Mouse (Mus musculus) intestine, embryonic 16.5 days (tissue): ENCODE data around the gene Sult2b1. TPM values are rescaled to one million over a fixed set of nuclear protein-coding genes. Genes with fewer than 3 reads are reported as not detected.

Experiments
- ATAC-seq: fragments of 200-750 bp; cut with Nextera tagmentation; 2 replicates; pipeline ENCODE4 v1.8.0; 2017; ENCODE audit warnings: moderate TSS enrichment, moderate library complexity
- H3K27ac ChIP-seq: fragments of 300-500 bp; sonication (generic); 2 replicates; pipeline ENCODE4 v1.5.1; 2014; ENCODE audit warnings: mild to moderate bottlenecking, low read length
- H3K27me3 ChIP-seq: fragments of 300-500 bp; sonication (generic); replicated peaks from 2 replicates; pipeline ENCODE4 v1.6.1; 2014; ENCODE audit warnings: low read length, control low read depth, mixed read lengths; ENCODE audit not compliant: control insufficient read depth, insufficient read depth
- H3K36me3 ChIP-seq: fragments of 300-500 bp; sonication (generic); 2 replicates; pipeline ENCODE4 v1.6.1; 2014; ENCODE audit warnings: low read length, control low read depth; ENCODE audit not compliant: control insufficient read depth, insufficient read depth
- H3K4me1 ChIP-seq: fragments of 300-500 bp; sonication (generic); 2 replicates; pipeline ENCODE4 v1.6.1; 2014; ENCODE audit warnings: low read length, control low read depth, mixed read lengths; ENCODE audit not compliant: control insufficient read depth, insufficient read depth
- H3K4me2 ChIP-seq: fragments of 300-500 bp; sonication (generic); 2 replicates; pipeline ENCODE4 v1.6.1; 2014; ENCODE audit warnings: low read depth, low read length, control low read depth
- H3K4me3 ChIP-seq: fragments of 300-500 bp; sonication (generic); 2 replicates; pipeline ENCODE4 v1.5.1; 2014; ENCODE audit warnings: mild to moderate bottlenecking, low read length
- H3K9ac ChIP-seq: fragments of 300-500 bp; sonication (generic); 2 replicates; pipeline ENCODE4 v1.6.1; 2014; ENCODE audit warnings: low read depth, low read length
- H3K9me3 ChIP-seq: fragments of 300-500 bp; sonication (generic); 2 replicates; pipeline ENCODE4 v1.6.1; 2016; ENCODE audit warnings: low read length, control low read depth; ENCODE audit not compliant: control insufficient read depth
- WGBS: fragments of 180-500 bp; shearing (Covaris S2); extraction: QIAGEN DNeasy Blood & Tissue Kit; methylation state at CpG from one replicate; pipeline ENCODE4 v1.1.7; 2014; 5-methylcytosine and 5-hydroxymethylcytosine counted together
- polyA plus RNA-seq: library from polyadenylated mRNA; unstranded; fragments of >200 nt; fragmentation: Nextera tagmentation; extraction: Ambion mirVana; gene quantifications from 2 replicates; pipeline ENCODE4 v1.2.1, GENCODE M21; 2015

The Sult2b1 gene
- polyA plus RNA-seq, 1 experiment from 2014 or later, result 3.9 TPM

GRCm38 (mm10) chr7:45765995-45766394 is 18.5 kb downstream of the Sult2b1 start:
- Histone ChIP-seq H3K9ac (no peak overlapping the region), H3K4me2 (no peak overlapping the region), H3K9me3 (no peaks in the 10 kb centered on the region), H3K4me1 (peaks cover 3% of the 10 kb centered on the region; the same call in 1 of the 2 replicates), H3K27me3 (no peaks in the 10 kb centered on the region), H3K36me3 (no peaks in the 10 kb centered on the region), H3K4me3 (no peak overlapping the region), H3K27ac (no peak overlapping the region)
- no peak for ATAC-seq
- WGBS, result 49% methylated on average over 8 of the region's 8 CpGs

- peaks cover 11% of the 10 kb centered on the region for H3K4me1 ChIP-seq
- ATAC-seq, result no peak
- no peaks in the 10 kb centered on the region for H3K36me3 ChIP-seq
- no peak overlapping the region for H3K27ac ChIP-seq
- peaks cover 19% of the 10 kb centered on the region for H3K27me3 ChIP-seq
- WGBS, result 67% methylated on average over 5 of the region's 5 CpGs
- H3K4me2 ChIP-seq, result no peak overlapping the region
- no peaks in the 10 kb centered on the region for H3K9me3 ChIP-seq
- no peak overlapping the region for H3K9ac ChIP-seq
- H3K4me3 ChIP-seq, result no peak overlapping the region
Measured at GRCm38 (mm10) chr7:45760151-45760550, 24.3 kb downstream of the Sult2b1 start.

GRCm38 (mm10) chr7:45759400-45759799 is 25.1 kb downstream of the Sult2b1 start:
- H3K4me1 ChIP-seq, result peaks cover 11% of the 10 kb centered on the region
- ATAC-seq, result peak; percentile 91
- peak overlapping the region; percentile 58 for H3K4me2 ChIP-seq
- H3K27me3 ChIP-seq, result peaks cover 19% of the 10 kb centered on the region
- H3K9ac ChIP-seq, result peak overlapping the region; percentile 54
- H3K4me3 ChIP-seq, result peak overlapping the region; percentile 30
- H3K27ac ChIP-seq, result no peak overlapping the region
- 4% methylated on average over 27 of the region's 27 CpGs for WGBS
- no peaks in the 10 kb centered on the region for H3K36me3 ChIP-seq
- no peaks in the 10 kb centered on the region for H3K9me3 ChIP-seq

- 54% methylated on average over 6 of the region's 6 CpGs for whole genome bisulfite sequencing
- H3K9me3 ChIP-seq, result no peaks in the 10 kb centered on the region
- H3K36me3 ChIP-seq, result no peaks in the 10 kb centered on the region
- no peak overlapping the region for H3K27ac ChIP-seq
- peaks cover 19% of the 10 kb centered on the region for H3K27me3 ChIP-seq
- H3K4me2 ChIP-seq, result no peak overlapping the region
- no peak overlapping the region for H3K9ac ChIP-seq
- H3K4me1 ChIP-seq, result peaks cover 11% of the 10 kb centered on the region
- no peak overlapping the region for H3K4me3 ChIP-seq
- ATAC-seq, result no peak
Measured at GRCm38 (mm10) chr7:45755703-45756102, 28.8 kb downstream of the Sult2b1 start.

GRCm38 (mm10) chr7:45750162-45750561 is 34.3 kb downstream of the Sult2b1 start:
- ATAC-seq, result peak; percentile 23; the same call in 1 of the 2 replicates
- no peaks in the 10 kb centered on the region for H3K36me3 ChIP-seq
- H3K27me3 ChIP-seq, result no peaks in the 10 kb centered on the region
- WGBS, result 51% methylated on average over 9 of the region's 9 CpGs
- H3K27ac ChIP-seq, result no peak overlapping the region
- no peak overlapping the region for H3K9ac ChIP-seq
- no peak overlapping the region for H3K4me3 ChIP-seq
- no peaks in the 10 kb centered on the region; the same call in 1 of the 2 replicates for H3K9me3 ChIP-seq
- no peak overlapping the region for H3K4me2 ChIP-seq
- peaks cover 12% of the 10 kb centered on the region for H3K4me1 ChIP-seq

- Histone ChIP-seq H3K9ac (no peak overlapping the region), H3K4me1 (peaks cover 12% of the 10 kb centered on the region), H3K36me3 (no peaks in the 10 kb centered on the region), H3K4me2 (no peak overlapping the region), H3K4me3 (no peak overlapping the region), H3K9me3 (no peaks in the 10 kb centered on the region; the same call in 1 of the 2 replicates), H3K27me3 (no peaks in the 10 kb centered on the region), H3K27ac (no peak overlapping the region)
- WGBS, result 37% methylated on average over 10 of the region's 10 CpGs
- peak; percentile 39 for ATAC-seq
Measured at GRCm38 (mm10) chr7:45749401-45749800, 35.1 kb downstream of the Sult2b1 start.

GRCm38 (mm10) chr7:45748110-45748509 is 36.4 kb downstream of the Sult2b1 start:
- no peaks in the 10 kb centered on the region for H3K27me3 ChIP-seq
- H3K4me2 ChIP-seq, result no peak overlapping the region
- no peaks in the 10 kb centered on the region for H3K36me3 ChIP-seq
- H3K27ac ChIP-seq, result no peak overlapping the region
- 65% methylated on average over 7 of the region's 7 CpGs for WGBS
- no peak overlapping the region for H3K9ac ChIP-seq
- ATAC-seq, result no peak
- H3K9me3 ChIP-seq, result no peaks in the 10 kb centered on the region; the same call in 1 of the 2 replicates
- H3K4me1 ChIP-seq, result peaks cover 12% of the 10 kb centered on the region
- H3K4me3 ChIP-seq, result no peak overlapping the region

GRCm38 (mm10) chr7:45747450-45747849 is 37.0 kb downstream of the Sult2b1 start:
- no peak for ATAC-seq

GRCm38 (mm10) chr7:45746518-45746917 is 38.0 kb downstream of the Sult2b1 start:
- 66% methylated on average over 6 of the region's 6 CpGs for WGBS
- no peaks in the 10 kb centered on the region for H3K27me3 ChIP-seq
- no peak overlapping the region for H3K4me3 ChIP-seq
- H3K27ac ChIP-seq, result no peak overlapping the region
- no peaks in the 10 kb centered on the region; the same call in 1 of the 2 replicates for H3K9me3 ChIP-seq
- H3K4me2 ChIP-seq, result no peak overlapping the region
- no peaks in the 10 kb centered on the region for H3K36me3 ChIP-seq
- H3K9ac ChIP-seq, result no peak overlapping the region
- no peak for ATAC-seq
- H3K4me1 ChIP-seq, result peaks cover 15% of the 10 kb centered on the region

More at GRCm38 (mm10) chr7:45747450-45747849, 37.0 kb downstream of the Sult2b1 start:
- Histone ChIP-seq H3K27ac (no peak overlapping the region), H3K4me1 (peaks cover 12% of the 10 kb centered on the region), H3K9ac (no peak overlapping the region), H3K36me3 (no peaks in the 10 kb centered on the region), H3K9me3 (no peaks in the 10 kb centered on the region; the same call in 1 of the 2 replicates), H3K4me2 (no peak overlapping the region), H3K4me3 (no peak overlapping the region), H3K27me3 (no peaks in the 10 kb centered on the region)
- WGBS, result 92% methylated on average over 5 of the region's 5 CpGs

- Histone ChIP-seq H3K36me3 (no peaks in the 10 kb centered on the region), H3K4me1 (peaks cover 5% of the 10 kb centered on the region; the same call in 1 of the 2 replicates), H3K27me3 (no peaks in the 10 kb centered on the region), H3K4me3 (no peak overlapping the region), H3K9ac (no peak overlapping the region; the same call in 1 of the 2 replicates), H3K9me3 (no peaks in the 10 kb centered on the region; the same call in 1 of the 2 replicates), H3K27ac (no peak overlapping the region), H3K4me2 (no peak overlapping the region)
- 34% methylated on average over 2 of the region's 2 CpGs for WGBS
- ATAC-seq, result peak; percentile 75
Measured at GRCm38 (mm10) chr7:45744387-45744786, 40.1 kb downstream of the Sult2b1 start.
